Mouse (Mus musculus) heart, adult 2 months (tissue): ENCODE measurements around the gene Plpp3.

ENCODE experiments used
- CTCF ChIP-seq: fragments of 200-600 bp; IDR thresholded peaks from 2 replicates; pipeline ENCODE4 v1.8.1; 2022; ENCODE audit warnings: antibody characterized with exemption, mild to moderate bottlenecking, moderate library complexity
- EP300 ChIP-seq: fragments of 200-500 bp; IDR thresholded peaks from 2 replicates; pipeline ENCODE4 v1.6.1; 2011; ENCODE audit warnings: low read depth, low read length, control low read depth; ENCODE audit not compliant: insufficient read depth
- POLR2A ChIP-seq: fragments of 200-500 bp; IDR thresholded peaks from 2 replicates; pipeline ENCODE4 v1.6.1; 2011; ENCODE audit warnings: mild to moderate bottlenecking, low read depth, low read length, control low read depth; ENCODE audit not compliant: insufficient read depth

- TF ChIP-seq POLR2A (peak; percentile 55; the same call in 1 of the 2 replicates), CTCF (no peak), EP300 (peak; percentile 96)
Measured at GRCm38 (mm10) chr4:105278571-105279410, 121.6 kb downstream of the Plpp3 start.
